Mouse (Mus musculus): ENCODE measurements around the gene Adgrl2.

- TF ChIP-seq CTCF (IDR thresholded peaks at IDR 0.05; ENCODE audit: insufficient read depth, low read depth, low read length) (no peak), POLR2A (IDR thresholded peaks at IDR 0.05; ENCODE audit: insufficient read depth, low read depth, low read length) (no peak)
Observed at GRCm38 (mm10) chr3:148861860-148862259, 128.5 kb downstream of the Adgrl2 start.

All from olfactory bulb, adult 2 months (tissue).